Mouse (Mus musculus): ENCODE data around the gene Clasp2. TPM values are rescaled to one million over a fixed set of nuclear protein-coding genes. Genes with fewer than 3 reads are reported as not detected.

Gene Clasp2
- 11.7 and 15.0 TPM in 2 replicates for polyA plus RNA-seq (2012)

DNA sequence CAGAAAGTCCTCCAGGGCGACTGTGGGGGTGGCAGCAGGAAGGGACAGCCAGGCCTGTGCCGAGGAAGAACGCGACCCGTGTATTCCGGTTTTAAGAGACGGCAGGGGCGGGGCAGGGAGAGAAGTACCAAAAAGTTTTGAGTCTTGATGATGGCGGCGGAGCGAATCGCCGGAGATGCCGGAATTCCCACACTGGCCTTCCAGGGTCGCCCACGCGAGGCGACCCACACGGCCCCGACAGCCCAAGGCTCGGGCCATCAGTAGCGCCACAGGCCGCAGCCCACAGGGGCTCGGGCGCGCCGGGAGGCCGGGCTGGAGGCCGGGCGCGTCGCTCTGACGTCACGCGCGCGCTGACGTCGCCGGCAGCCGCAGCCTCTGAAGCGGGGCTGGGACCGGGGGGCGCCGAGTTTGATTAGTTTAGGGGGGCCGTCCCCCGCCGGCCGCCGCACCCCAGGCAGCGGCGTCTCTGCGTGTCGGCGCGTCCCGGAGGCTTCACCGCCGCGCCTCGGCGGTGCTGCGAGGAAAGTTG lies at the start of gene Clasp2:
Clasp2 (plus strand) TSS at position 366 of the 529 bp plus-strand sequence.
- no peak for TF ChIP-seq GATA1 (IDR thresholded peaks at IDR 0.05; ENCODE audit: low read length)

DNA sequence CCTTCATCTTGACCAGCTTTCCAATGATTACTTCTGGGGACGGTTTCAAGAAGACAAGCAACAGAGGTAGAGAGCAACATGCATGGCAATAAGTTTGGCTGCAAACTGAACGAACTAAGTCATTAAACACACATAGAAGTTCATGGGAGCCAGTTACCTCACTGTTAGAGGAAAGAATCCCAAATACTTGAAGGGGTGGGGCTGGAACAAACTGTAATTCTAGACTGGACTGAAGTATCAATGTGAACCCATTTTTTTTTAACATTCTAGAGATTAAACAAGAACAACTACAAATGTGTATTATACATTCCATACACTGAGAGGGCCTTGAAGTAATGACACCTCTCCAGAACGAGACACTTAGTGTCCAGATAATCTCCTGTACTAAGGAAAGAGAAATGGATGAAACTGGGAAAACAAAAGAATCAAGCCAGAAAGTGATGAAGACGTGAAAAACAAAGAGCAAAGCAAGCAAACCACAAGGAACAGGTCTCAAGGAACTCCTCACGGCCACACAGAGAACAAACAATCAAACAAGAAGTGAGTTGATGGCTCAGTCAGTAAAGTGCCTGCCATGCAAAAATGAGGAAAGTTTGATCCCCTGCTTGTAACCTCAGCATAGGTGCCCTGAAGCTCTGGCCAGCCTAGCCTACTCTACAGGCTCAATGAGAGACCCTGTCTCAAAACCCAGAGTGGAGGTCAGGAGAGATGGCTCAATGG lies 39.7 kb upstream of the Clasp2 start:
- no peak for TF ChIP-seq GATA1 (IDR thresholded peaks at IDR 0.05; ENCODE audit: low read length)

GRCm38 (mm10) chr9:113706108-113706507 lies 35.2 kb upstream of the Clasp2 start:
- no peak for TF ChIP-seq GATA1 (IDR thresholded peaks at IDR 0.05; ENCODE audit: low read length)

DNA sequence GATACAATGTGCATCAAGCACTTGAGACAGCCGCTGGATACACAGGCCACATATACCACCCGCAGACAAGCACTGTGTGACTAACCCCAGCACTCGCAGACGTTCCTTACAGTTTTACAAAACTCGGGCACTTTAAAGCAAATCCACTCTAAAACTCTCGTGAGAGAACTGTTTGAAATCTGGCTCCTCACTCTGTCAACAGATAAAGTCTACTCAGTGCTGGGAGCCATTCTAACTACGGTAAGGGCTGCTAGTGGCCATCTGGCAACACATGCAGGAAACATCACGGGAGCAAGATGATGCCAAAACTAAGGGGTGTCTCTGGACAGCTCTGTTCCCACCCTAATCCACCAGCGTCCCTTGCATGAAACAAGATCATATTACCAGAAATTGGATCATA lies 34.4 kb upstream of the Clasp2 start:
- no peak for TF ChIP-seq GATA1 (IDR thresholded peaks at IDR 0.05; ENCODE audit: low read length)

DNA sequence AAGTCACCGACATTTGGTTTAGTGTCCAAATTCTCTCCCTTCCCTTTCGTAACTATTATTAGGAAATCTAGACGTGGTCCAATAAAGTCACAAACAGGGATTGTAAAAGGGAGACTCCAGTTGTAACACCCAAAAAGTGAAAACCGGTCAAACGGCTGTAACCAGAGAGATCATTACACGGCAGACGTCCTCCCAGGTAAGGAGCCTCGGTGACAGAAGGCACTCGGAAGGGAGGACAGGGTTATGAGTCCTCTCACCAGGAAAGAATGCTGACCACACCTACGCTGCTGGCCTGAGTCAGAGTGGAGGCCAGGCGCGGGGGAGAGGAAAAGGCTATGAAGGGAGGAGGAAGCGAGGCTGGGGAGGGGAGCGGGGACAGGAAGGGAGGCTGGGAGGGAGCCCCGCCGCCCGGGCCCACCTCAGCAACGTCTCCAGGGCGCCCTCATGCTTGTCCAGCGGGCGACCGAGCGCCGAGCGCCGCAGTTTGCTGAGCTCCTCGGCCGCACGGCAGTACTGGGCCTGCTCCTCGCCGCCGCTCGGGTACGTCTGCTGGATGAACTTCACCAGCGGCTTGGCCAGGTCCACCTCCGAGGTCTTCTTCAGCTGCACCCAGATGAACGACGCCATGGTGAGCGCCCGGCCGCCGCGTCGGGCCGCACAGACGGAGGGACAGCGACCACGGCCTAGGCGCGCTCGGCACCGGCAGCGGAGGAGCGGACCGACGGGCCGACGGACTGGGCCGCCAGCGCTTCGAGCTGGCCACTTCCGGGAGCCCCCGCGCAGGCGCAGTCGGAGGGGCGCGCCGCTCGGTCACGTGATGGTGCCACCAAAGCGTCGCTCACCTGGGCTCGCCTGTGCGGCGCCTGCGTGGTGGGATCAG lies 33.6 kb upstream of the Clasp2 start, which contains the start of gene Pdcd6ip:
Pdcd6ip (minus strand) TSS at position 779 of the 880 bp plus-strand sequence.
- TF ChIP-seq GATA1 (IDR thresholded peaks at IDR 0.05; ENCODE audit: low read length), result no peak

DNA sequence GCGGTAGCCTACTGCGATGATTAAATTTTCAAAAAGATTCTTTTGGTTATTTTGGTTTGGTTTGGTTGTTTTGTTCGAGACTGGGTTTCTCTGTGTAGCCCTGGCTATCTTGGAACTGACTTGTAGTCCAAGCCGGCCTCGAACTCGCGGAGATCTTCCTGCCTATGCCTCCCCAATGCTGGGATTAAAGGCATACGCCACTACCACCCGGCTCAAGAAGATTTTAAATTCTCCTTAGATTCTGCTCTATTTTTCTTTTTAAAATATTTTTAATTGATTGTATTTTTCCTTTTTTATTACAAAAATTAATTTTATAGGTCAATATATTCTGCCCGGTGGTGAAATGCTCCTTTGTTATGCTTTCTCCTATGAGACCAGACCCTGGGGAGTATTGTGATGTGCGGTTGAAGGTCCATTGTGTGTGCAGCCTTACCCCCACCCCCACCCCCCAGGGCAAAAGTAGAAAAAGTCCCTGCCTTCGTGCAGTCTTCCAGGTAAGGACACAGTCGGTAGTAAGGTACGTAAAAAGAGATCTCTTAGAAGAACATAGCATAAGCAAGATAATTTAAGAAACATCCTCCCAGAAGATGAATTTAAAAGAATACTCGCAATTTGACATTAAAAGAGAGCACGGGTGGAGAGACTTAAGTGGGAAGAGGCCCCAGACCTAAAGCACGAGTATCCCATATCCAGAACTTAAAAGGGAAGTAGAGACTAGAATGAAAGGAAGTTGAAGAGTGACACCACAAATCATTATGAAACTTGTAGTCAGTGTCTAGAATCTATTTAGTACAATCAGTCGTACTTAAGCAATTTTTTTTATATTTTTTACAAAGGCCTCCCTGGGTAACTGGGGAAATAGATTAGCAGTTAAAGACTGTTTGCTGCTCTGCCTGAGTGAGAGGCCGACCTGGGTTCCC lies 32.7 kb upstream of the Clasp2 start:
- TF ChIP-seq GATA1 (IDR thresholded peaks at IDR 0.05; ENCODE audit: low read length), result no peak

GRCm38 (mm10) chr9:113710871-113711270 lies 30.4 kb upstream of the Clasp2 start:
- TF ChIP-seq GATA1 (IDR thresholded peaks at IDR 0.05; ENCODE audit: low read length), result no peak

- TF ChIP-seq GATA1 (IDR thresholded peaks at IDR 0.05; ENCODE audit: low read length), result no peak
Observed at GRCm38 (mm10) chr9:113719063-113719462, 22.2 kb upstream of the Clasp2 start.

- no peak for TF ChIP-seq GATA1 (IDR thresholded peaks at IDR 0.05; ENCODE audit: low read length)
Observed at GRCm38 (mm10) chr9:113724646-113725045, 16.6 kb upstream of the Clasp2 start.

DNA sequence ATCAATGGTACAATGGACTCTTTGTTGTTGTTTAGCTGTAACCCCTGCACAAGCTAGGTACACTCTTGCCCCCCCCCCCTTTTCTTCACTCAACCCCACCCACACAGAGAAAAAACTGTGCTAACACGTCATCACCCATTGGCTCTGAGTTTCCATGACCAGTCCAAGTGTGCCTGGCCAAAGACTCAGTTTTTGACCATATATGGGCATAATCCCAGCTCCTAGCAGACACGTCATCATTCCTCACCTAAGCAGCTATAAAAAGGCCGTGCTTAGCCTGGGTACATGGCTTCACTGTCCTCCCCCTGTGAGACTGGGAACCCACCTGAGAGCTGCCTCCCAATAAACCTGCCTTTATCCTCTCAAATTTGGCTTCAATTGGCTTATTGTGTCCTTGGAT lies 15.1 kb upstream of the Clasp2 start:
- no peak for TF ChIP-seq GATA1 (IDR thresholded peaks at IDR 0.05; ENCODE audit: low read length)

DNA sequence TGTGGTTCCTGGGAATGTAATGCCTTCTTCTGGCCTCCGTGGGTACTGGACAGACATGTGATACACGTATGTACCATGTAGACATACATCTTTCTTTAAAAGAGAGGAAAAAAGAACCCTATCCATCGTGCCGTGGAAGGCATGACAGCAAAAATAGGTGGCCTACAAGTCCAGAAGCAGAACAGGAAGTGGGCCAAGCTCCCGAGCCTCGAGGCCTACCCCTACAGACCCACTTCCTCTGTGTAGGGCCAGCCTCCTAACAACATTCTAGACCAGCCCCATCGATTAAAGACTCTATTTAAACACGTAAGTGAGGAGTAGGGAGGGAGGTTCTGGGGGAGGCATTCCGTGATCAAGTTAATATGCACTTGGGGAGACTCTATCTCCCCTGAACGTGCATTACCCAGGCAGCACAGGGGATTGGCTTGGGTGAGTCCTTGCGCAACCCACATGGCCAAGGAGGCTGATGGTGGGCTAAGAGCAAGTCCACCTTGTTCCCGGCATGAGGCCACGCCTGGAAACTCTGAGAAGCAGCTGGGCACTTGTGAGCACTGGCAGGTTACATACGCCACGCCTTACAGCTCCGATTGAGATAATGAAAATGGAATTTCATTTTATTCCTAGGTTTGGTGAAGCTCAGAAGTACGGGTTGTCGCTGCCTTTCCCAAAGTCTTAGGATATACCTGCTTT lies 14.1 kb upstream of the Clasp2 start:
- TF ChIP-seq GATA1 (IDR thresholded peaks at IDR 0.05; ENCODE audit: low read length), result no peak

- no peak for TF ChIP-seq GATA1 (IDR thresholded peaks at IDR 0.05; ENCODE audit: low read length)
Observed at GRCm38 (mm10) chr9:113731540-113731939, 9.7 kb upstream of the Clasp2 start.

DNA sequence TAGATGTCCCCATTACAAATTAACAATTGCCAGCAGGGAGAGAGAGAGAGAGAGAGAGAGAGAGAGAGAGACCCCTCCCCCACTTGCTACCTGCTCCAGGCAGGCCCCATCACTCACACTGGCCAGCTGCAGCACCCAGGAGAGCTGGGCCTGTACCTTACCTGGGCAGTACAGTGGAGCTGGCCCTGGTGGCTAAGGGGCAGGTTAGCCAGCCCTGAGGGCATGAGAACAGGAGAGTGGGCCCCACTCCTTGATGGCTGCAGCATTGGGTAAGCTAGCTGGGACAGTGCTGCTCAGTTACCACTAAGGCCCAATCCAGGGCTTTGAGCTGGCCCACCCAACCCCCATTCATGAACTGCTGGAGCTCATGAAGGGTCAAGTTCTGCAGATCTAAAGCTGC lies 5.4 kb upstream of the Clasp2 start:
- TF ChIP-seq GATA1 (IDR thresholded peaks at IDR 0.05; ENCODE audit: low read length), result no peak

DNA sequence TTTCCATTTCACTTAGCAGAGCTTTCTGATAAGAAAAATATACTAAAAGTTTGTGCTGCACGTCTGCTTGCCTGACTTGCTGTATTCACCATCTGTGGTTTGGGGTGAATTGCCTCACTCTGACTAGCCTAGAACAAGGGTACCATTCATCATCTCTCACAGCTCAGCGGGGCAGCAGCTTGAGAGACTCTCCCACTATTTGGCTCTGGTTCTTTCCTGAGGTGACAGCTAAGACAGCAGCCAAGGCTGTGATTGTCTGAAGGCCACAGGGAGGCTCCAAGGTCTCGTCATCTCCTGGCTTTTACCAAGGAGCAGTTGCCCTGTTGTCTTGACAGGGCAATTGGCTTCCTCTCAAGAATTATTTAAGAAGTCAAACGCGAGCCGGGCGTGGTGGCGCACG lies 3.3 kb upstream of the Clasp2 start:
- no peak for TF ChIP-seq GATA1 (IDR thresholded peaks at IDR 0.05; ENCODE audit: low read length)

GRCm38 (mm10) chr9:113738941-113739340 lies 2.3 kb upstream of the Clasp2 start:
- no peak for TF ChIP-seq GATA1 (IDR thresholded peaks at IDR 0.05; ENCODE audit: low read length)
